Mouse (Mus musculus) left cerebral cortex, adult 2 months (tissue): Measurements from ENCODE around the gene B4galnt2. TPM values are rescaled to one million over a fixed set of nuclear protein-coding genes. Genes with fewer than 3 reads are reported as not detected.

Source experiments
- DNase-seq, 2 experiments: peaks; one replicate each; pipeline ENCODE4 v3.0.0; 2021 to 2022; ENCODE audit warnings: low spot score in 2 of 2, mixed read lengths in 1 of 2; ENCODE audit errors: extremely low spot score in 1 of 2
- H3K27ac ChIP-seq: fragments of 200-600 bp; 2 replicates; pipeline ENCODE4 v1.8.1; 2022
- H3K4me3 ChIP-seq: fragments of 200-600 bp; 2 replicates; pipeline ENCODE4 v1.8.1; 2022
- CTCF ChIP-seq: fragments of 200-600 bp; IDR thresholded peaks from 2 replicates; pipeline ENCODE4 v1.8.1; 2022; ENCODE audit warnings: antibody characterized with exemption, mild to moderate bottlenecking, moderate library complexity
- intact Hi-C: fragments of 180-260 bp; cut with DNase I; formaldehyde crosslinking; loops from one replicate; pipeline ENCODE4 v1.15.1; 2025
- total RNA-seq, 2 experiments: library from RNA; stranded (reverse); gene quantifications; 2 replicates each; pipeline ENCODE4 v1.2.3; 2021

The B4galnt2 gene
- total RNA-seq, 2 experiments from 2014 or later: not detected

DNA sequence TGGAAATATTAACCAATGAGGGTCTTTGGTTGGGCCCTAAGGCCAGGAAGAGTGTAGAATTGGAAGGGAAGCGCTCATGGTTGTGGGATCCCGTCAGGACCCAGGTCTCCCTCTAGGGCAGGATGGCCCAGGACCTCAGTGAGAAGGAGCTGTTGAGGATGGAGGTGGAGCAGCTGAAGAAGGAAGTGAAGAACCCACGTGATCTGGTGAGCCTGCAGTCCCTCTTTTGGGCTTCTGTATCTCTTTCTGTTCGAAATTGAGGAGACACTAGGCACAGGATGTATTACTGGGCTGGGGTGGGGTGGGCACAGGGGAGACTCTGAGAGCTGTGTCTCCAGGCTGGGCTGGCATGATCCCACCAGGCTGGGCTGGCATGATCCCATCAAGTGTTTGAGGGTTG lies 69.8 kb downstream of the B4galnt2 start:
- no peak for DNase-seq
- intact Hi-C loops: no loop called here
- Histone ChIP-seq H3K4me3 (no peak overlapping the region), H3K27ac (no peak overlapping the region)
- no peak for TF ChIP-seq CTCF

DNA sequence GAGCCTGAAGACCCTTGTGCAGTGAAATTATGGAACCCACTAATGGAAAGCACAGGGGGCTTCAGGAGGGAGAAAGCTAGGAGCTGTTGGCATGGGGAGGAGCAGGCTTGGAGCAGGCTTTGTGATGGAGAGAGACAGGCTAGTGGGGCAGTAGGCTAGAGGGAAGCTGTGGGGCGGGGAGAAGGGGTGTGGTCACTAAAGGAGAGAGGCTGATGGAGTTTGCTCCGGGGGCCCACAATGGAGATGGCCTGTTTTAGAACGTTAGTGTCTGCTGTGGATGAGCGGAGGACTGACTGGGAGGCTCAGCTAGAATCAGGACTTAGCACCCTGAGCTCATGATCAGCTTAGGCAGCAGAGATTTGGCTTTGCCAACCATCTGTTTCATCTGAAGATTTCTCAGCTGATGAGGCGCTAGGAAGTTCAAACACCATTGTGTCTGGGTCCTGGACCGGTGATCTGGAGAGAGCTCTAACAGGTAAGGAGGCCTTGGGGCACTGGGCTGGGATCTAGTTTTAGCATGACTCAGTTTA lies 71.2 kb downstream of the B4galnt2 start:
- H3K4me3 ChIP-seq: no peak overlapping the region
- H3K27ac ChIP-seq: no peak overlapping the region
- no peak for DNase-seq
- no peak for TF ChIP-seq CTCF
- intact Hi-C loops: no loop called here

DNA sequence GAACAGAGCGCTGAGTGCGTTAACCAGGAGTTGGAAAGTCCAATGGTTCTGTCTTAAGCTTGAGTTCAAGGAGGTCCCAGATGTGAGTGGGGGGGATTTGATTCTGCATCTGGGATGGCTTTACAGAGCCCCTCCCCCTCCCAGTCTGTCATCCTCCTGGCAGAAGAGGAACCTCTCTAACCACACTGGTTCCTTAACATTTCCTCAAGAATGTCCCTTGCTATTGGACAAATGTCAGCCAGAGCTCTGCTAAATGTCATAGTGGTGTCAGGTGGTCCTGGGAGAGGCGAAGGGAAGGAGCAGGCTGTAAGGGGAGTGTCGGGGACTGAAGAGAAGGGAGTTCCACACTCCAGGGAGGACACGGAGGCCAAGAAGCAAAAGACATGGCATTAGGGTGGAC lies 71.7 kb downstream of the B4galnt2 start:
- H3K4me3 ChIP-seq: no peak overlapping the region
- no peak overlapping the region for H3K27ac ChIP-seq
- no peak for DNase-seq
- TF ChIP-seq CTCF: no peak
- intact Hi-C loops: no loop called here

DNA sequence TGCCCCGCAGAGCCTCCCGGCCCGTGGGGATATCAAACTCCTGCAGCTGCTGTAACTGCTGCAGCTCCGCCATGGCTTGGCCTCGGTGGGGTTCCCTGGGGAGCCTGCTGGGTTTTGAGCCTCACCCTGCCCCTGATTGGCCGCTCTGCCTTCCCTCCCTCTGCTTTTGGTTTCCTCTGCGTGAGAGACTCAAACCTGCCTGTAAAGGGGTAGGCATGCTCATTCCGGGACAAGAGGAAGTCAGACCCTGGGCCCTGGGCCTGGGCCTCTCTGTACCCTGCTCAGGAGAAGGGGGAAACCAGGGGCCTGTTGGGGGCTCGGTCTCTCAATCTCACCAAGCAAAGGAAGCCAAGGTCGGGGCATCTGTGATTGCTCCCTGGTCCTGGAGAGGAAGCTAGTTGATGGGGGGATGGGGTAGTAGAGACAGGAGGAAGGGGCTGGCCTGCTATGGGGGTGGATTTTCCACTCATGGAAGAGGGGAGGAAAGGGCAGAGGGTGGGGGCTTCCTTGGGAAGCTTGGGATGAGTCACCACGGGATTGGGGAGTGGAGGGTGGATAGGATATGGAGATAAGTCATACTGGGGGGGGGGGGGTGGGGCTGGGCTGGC lies 72.5 kb downstream of the B4galnt2 start, which contains the start of gene Abi3:
Gene Abi3 (minus strand): TSS at position 403 of the 608 bp plus-strand sequence.
- TF ChIP-seq CTCF: no peak
- Histone ChIP-seq H3K27ac (no peak within 1 kb of the TSS), H3K4me3 (0 out of 2 replicates have a peak within 1 kb of the TSS, but pooled peaks have one; percentile 5)
- intact Hi-C loops: no loop called here
- DNase-seq: no peak

DNA sequence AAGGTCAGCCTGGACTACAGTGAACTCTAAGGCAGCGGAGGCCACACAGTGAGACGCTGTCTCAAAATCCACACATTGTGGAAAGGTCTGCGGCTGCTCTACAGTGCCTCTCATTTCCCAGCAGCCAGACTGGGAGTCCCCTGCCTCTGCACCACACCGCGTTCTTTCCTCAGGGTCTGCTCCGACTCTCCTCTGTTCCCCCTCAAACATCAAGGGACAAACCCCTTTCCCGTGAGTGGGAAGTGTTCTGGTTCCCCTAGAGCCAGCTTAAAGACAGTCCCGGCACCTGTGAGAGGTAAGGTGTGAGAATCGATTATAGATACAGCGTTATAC lies 73.2 kb downstream of the B4galnt2 start:
- H3K27ac ChIP-seq: no peak overlapping the region
- no peak for TF ChIP-seq CTCF
- no peak for DNase-seq
- intact Hi-C loops: no loop called here
- H3K4me3 ChIP-seq: no peak overlapping the region

DNA sequence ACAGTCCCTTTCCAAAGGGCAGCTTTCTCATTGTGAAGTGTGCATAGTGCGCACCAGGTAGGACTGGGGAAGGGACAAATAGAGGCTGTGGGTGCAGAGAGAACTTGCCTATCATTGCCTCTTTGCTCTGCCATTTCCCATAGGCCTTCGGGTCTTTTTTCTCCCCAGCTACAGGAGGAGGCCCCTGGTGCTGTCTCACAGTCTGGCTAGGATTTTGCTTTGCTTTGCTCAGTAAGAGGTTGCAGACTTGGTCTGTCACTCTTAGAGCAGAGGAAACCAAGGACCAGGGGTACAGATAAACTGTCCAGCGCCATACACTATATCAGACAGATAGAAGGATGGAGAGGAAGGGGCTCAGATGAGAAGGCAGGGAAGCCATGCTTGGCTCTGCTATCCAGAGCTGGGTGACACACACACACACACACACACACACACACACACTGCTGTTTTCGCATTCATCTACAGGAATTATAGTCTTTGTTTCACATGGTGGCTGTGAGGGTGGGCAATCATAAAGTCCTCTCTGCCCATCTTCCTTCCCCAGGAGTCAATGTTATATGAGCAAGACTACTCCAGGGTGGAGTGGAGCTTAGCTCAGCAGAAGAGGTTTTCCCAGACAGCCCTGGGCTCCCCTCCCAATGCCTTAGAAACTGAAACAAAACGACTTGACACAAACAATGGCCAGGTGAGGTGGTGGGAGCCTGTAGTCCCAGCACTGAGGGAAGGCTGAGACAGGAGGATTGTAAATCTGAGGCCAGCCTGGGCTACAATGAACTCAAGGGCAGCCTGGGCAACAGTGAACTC lies 73.8 kb downstream of the B4galnt2 start:
- intact Hi-C loops: no loop called here
- no peak for DNase-seq
- Histone ChIP-seq H3K27ac (no peak overlapping the region), H3K4me3 (no peak overlapping the region)
- no peak for TF ChIP-seq CTCF

DNA sequence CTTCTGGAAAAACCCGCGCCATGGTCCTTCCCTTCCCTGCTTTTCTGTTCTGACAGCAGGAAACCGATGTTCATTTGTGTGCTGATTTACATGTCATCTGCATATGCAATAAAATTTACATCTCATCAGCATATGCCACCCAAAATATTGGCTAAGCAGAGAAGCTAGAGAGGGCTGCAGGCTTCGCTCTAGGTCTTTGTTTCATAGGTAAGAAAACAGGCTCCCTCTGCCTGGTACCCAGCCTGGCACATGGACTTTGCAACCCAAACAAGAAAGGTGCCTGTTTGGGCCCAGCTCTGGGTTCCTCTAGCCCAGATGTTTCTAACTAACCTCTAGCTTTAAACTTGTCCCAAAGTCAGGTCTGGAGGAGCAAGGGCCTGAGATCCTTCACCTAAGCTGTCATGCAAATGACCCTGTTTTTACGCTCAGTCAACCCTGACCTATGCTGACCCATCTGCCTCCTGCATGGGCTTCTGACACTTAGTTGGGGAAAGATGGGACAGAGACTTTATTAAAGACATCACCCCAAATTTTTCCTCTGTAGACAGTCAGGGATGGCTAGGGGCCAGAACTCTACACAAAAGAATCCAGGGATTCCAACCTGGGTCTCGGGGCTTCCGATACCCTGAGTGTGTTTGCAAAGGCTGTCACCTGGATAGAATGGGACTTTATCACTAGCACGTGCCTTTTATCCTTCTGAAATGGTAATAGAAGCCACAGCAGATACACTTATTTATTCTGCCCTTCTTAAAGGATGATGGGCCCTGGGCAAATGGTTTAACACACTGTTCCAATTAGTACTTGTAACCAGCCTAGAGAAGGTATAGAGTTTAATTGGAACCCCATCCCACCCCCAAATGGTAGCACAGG lies 75.5 kb downstream of the B4galnt2 start:
- Histone ChIP-seq H3K4me3 (no peak overlapping the region), H3K27ac (no peak overlapping the region)
- intact Hi-C loops: no loop called here
- no peak for TF ChIP-seq CTCF
- no peak for DNase-seq

DNA sequence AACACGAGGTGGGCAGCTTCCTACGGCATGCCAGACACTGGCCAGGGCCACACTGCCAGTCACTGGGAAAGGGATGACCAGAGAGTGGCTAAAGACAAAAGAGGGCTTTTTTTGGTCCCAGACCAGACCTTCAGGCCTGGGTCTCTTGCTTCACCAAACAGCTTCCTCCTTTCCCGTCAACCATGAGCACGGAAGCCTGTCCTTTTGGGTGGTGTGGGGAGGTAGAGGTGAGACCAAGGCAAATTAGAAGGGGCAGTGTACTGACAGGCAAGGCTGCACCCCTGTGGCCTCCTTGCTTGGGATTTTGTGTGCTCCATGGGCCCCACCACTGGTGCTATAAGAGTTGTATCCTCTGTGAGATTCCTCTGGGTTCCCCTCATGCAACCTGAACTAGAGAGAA lies 76.1 kb downstream of the B4galnt2 start:
- H3K27ac ChIP-seq: no peak overlapping the region
- DNase-seq: no peak
- intact Hi-C loops: no loop called here
- H3K4me3 ChIP-seq: no peak overlapping the region
- TF ChIP-seq CTCF: no peak

DNA sequence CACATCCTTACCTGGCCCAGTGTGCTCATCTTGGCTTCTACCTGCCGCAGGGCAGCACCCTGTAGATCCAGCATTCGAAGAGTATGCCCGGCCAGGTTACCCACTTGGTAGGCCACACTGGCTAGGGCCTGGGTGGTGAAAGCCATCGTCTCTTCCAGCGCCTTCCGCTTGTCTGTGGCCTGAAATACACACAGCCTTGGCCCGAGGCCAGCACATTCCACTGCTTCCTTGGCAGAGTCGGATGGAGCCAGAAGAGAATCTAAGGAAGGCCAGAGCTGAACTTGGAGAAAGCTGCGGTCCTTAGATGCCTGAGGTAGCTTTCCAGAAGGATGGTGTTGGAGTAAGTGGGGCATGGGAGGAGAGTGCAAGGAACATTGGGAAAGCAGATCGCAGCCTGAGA lies 77.6 kb downstream of the B4galnt2 start, which contains the start of gene Gngt2:
Gene Gngt2 (plus strand): TSS at position 158 of the 400 bp plus-strand sequence.
- no peak within 1 kb of the TSS for H3K4me3 ChIP-seq
- intact Hi-C loops: no loop called here
- TF ChIP-seq CTCF: no peak
- no peak for DNase-seq
- 0 out of 2 replicates have a peak within 1 kb of the TSS, but pooled peaks have one; percentile 32 for H3K27ac ChIP-seq

DNA sequence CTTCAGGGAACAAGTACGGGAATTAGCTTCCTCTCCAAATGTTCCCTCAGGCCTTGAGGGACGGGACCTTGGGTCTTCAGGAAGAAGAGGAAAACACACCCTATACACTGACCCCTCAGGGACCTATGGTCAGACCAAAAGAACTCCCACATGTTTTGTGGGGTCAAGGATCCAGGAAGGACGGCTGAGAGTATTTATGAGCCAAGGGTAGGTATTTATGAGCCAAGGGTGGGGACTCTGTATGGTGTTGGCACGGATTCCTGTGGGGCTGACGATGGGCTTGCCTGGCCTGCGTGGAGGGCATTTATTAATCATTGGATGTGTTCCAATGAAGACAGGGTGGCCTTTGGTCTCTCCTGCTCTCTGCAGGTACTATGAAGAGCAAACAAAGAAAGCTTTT lies 78.3 kb downstream of the B4galnt2 start:
- 0 out of 2 replicates have a peak overlapping the region, but pooled peaks have one; percentile 32 for H3K27ac ChIP-seq

DNA sequence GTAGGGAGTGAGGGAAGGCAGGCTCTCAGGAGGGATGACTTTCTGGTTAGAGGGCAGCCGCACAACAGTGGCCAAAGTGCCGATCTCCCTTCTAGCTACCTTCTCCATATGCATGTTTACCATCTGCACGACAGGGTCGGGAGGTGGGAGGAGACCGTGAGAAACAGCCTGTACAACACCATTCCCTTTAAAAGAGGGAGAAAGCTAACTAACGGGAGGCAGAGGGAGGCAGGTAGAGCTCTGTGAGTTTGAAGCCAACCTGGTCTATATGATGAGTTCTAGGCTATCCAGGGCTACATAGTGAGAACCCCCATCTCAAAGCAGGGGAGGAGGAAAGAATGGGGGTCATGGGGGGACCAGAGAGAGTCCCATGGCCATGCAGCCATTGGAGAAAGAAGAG lies 78.9 kb downstream of the B4galnt2 start:
- intact Hi-C loops: no loop called here
- no peak overlapping the region for H3K27ac ChIP-seq
- DNase-seq: no peak
- H3K4me3 ChIP-seq: no peak overlapping the region
- no peak for TF ChIP-seq CTCF

More for the DNA sequence above, 78.3 kb downstream of the B4galnt2 start:
- no peak for TF ChIP-seq CTCF
- DNase-seq: no peak
- H3K4me3 ChIP-seq: no peak overlapping the region
- intact Hi-C loops: no loop called here
